Mouse (Mus musculus) right cerebral cortex, postnatal 10 days (tissue): ENCODE measurements around the gene D430042O09Rik.

Experiments
- DNase-seq, 2 experiments: peaks; one replicate each; pipeline ENCODE4 v3.0.0; 2021; ENCODE audit warnings: low spot score in 2 of 2

The D430042O09Rik gene

GRCm38 (mm10) chr7:125812721-125813120, 105.0 kb downstream of the D430042O09Rik start:
- no peak for DNase-seq

DNA sequence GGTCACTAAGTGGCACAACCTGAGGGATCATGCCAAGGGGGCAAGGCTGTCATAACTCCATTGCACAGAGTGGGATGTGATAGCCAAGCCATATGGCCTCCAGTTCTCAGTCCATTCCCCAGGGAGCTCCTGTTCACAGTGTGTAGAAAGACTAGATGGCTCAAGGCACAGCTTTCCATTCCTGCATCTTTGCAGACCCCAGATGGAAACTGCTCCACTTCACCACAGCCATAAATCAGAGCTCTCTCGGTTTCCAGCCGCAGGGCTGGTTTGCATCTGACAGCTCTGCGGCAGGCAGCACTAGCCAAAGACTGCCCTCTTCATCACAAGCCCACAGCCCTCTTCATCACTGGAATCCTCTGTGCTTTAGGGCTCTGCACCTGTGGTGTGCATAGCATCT, 108.0 kb downstream of the D430042O09Rik start:
- DNase-seq = no peak

DNA sequence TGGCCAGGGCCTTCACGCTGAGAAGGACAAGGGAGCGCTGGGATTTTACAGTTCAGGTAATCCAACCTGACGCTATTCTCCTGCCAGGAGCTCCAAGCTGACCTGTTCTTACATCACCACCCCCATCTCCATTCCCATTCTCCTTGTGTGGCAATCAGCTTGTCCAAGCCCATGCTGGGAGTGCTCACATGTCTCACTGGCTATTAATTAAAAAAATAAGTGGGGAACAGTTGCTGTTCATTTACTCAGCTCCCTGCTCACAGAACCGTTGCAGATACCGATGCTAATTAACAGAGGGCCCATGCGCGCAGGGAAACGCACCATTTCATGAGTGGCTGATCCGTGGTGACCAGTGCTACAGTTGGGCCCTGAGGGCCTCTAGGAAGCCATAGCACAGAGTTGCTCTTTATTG, 110.6 kb downstream of the D430042O09Rik start:
- DNase-seq = no peak

DNA sequence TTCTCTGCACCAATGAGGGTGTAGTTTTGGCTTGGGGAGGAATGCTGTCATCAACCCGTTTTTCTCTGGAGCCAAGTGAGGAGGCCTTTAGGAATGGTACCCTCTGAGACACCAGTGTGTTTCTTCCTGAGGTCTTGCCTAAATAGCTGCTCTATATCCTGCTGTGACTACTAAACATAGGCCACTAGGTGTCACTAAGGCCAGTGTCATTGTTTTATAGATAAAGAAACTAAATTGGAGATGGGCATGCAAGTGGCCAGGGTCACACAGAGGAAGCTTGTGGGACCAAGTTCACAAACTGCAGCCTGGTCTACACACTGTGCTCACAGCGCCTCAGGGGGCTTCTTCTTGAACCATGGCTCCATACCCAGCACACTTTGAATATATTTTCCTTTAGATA, 112.5 kb downstream of the D430042O09Rik start:
- DNase-seq = no peak

DNA sequence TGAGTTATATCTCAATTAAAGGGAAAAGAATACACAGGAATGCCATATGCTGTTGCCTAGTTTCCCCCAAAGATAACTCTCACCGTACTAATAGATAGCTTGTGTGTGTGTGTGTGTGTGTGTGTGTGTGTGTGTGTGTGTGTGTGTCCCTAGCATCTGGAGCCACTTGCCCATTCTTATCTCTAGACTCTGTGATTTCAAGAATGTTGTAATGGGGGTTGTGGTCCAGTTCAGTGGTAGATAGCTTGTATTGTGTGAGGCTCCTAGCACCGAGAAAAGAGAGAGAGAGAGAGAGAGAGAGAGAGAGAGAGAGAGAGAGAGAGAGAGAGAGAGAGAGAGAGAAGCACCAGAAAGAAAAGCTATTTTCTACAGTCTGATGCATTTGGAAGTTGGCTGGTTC, 118.7 kb downstream of the D430042O09Rik start:
- DNase-seq = no peak

- no peak for DNase-seq
These were observed 119.2 kb downstream of the D430042O09Rik start for GRCm38 (mm10) chr7:125826887-125827286.

GRCm38 (mm10) chr7:125827420-125827819, 119.7 kb downstream of the D430042O09Rik start:
- DNase-seq = no peak

DNA sequence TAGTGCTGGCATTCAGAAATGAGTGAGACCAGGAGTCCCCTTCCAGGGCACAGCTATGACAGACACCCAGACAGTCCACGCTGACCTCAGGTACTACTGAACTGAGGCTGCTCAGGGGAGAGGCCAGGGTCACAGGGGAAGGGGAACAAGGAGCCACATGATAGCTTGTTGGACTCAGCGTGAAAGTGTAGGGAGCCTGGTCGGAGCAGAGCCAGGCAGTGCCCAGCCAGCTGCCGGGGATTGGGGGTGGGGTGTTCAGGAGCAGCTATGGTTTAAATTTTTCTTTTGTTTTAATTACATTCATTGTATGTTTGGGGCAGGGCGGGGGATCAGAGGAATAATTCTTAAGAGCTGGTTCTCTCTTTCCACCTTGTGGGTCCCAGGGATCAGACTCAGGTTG, 120.9 kb downstream of the D430042O09Rik start:
- DNase-seq = no peak

GRCm38 (mm10) chr7:125829121-125829666, 121.5 kb downstream of the D430042O09Rik start:
- peak in 1 of 2 experiments; percentile 27 for DNase-seq

GRCm38 (mm10) chr7:125832767-125833166, 125.1 kb downstream of the D430042O09Rik start:
- no peak for DNase-seq

GRCm38 (mm10) chr7:125833471-125833870, 125.8 kb downstream of the D430042O09Rik start:
- no peak for DNase-seq

- DNase-seq = no peak
These were observed 130.5 kb downstream of the D430042O09Rik start for GRCm38 (mm10) chr7:125838078-125838742.

DNA sequence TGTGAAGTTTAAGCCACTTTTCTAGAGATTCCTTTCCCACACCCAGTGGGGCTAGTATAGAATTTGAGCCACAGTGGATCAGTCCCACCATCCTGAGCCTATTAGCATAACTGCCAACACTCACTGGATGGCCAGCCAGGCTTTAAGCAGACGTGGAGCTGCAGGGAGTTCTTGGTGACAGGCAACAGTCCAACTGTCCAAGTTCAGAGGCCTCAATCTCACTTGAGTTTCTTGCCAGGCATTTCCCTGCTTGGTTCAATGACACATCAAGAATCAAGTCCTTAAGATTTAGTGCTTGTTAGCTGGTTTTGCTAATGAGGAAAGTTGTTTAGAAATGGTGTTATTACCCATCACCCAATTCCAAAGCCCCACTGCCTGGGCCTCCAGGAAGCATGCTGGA, 137.9 kb downstream of the D430042O09Rik start:
- no peak for DNase-seq

DNA sequence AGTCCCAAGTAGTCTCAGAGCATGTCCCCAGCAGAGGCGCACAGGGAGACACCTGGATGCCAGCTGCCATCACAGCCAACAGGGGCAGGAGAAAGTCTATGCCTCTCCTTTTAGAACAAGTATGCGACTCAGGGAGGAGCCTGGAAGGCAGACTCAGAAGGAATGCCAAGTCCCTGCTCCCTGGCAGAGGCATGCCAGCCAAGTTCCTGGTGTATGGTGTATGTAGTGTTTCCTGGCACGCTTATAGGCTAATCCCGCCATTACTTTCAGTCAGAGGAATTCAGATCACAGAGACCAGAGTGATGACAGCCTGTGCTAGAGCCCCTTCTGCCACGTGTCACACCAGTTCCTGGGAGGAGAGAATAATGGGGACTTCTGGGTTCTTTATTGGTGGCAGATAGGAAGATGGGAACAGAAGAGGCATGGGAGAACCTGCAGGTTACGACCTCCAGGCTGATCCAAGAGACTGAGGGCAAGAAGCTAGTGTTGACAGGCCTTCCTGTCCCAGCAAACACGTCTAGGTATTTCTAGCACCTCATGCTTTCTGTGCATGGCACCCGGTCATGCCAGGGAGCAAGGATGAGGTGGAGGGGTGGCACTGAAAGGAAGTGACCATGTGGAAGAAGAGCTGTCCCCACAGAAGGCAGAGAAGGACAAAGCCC, 139.3 kb downstream of the D430042O09Rik start:
- DNase-seq = peak; percentile 40 to 48

DNA sequence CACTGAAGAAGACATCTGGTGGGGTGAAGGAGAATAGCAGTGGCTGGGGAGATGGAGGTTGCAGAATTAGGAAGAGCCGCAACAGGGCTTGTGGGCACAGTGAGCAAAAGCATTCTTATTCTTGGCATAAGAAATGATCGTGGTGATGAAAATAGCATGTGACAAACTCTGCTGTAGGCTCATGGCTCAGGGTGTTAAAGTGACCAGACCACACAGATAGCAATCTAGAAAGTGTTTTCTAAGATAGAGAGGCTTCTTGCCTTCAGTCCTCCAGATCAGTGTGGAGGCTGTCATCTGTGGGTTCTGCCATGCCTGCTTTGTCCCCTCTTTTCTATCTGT, 139.8 kb downstream of the D430042O09Rik start:
- no peak for DNase-seq

DNA sequence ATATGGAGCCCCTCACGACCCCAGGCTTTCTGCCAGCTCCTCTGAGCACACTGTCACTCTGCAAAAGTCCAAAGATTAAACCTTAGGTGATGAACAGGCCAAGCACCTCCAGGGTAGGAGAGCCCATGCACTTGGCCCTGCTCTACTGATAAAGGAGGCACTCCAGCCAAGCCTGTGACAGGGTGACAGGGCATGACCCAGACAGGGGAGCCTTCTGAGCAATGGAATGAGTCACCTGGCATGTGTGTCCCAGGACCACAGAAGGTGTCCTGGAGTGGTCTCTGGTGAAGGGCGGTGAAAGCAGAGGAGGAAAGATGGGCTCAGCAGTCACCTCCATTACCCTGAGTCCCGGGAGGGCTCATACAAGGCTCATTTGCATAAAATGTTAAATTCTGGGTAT, 151.9 kb downstream of the D430042O09Rik start:
- DNase-seq = no peak

DNA sequence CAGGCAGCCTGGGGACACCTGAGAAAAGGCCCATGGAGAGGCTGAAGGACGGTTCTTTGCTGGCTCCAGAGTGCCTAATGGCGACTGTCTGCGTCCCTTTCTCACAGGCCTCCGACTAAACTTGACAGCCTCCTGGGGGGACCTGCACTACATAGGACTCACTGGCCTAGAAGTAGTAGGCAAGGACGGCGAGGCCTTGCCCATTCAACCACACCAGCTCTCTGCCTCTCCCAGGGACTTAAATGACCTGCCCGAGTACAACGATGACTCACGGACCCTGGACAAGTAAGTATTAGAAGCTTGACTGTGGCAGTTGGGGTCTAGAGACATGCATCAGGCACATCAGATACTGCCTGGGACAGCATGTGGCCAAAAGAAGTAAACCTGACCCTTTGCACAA, 152.7 kb downstream of the D430042O09Rik start:
- DNase-seq = no peak

GRCm38 (mm10) chr7:125864026-125864425, 156.3 kb downstream of the D430042O09Rik start:
- DNase-seq = no peak

GRCm38 (mm10) chr7:125865234-125865633, 157.5 kb downstream of the D430042O09Rik start:
- no peak for DNase-seq

DNA sequence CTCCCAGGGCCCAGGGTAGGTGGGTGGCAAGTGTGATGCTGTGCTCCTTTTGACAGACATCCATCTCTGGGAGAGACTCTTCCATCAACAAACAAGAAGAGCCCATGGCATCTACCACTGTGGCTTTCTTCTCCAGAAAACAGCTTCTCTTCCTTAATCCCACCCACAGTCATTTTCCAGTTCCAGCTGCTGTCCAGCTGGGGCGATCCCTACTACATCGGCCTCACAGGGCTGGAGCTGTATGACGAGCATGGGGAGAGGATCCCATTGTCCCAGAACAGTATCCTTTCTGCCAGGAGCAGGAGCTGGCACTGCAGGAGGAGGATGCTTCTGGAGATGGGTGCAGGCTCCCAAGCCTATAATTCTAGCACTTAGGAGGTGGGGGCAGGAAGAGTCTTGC, 160.9 kb downstream of the D430042O09Rik start:
- DNase-seq = no peak

DNA sequence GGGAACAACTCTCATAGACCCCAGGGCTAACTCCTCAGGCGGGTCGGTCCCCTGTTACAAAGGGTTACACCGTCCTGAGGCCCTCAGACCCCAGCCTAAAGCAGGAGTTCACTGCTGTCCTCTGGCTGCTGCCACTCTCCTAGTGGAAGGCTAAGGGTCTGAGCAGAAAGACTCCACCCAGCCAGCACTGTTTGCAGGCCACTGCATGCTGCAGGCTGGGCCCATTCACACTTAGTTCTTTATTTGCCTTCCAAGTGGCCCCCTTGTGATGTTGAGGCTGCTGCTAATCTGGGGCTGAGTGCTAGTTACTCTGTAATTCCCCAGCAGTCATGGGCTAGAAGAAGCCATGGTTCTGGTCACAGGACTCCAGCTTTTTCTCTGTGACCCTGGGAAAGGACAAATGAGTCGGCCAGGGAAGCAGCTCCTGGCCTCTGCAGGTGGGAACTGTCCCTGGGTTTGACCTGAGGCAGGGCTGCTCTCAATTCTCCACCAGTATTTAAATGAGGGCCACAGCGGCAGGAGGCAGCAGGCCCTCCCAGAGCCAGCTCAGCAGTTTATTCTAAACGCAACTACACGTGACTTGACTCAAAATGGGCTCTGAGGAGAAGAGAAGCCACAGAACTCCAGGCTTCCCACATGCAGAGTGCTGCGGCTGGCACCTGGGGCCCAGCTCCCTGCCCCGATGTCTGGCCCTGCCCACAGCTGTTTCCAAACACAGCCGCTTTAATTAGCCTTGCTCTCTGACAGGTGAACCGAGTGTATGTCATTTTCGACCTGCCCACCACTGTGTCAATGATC, 163.9 kb downstream of the D430042O09Rik start:
- DNase-seq = peak; percentile 49 to 68

DNA sequence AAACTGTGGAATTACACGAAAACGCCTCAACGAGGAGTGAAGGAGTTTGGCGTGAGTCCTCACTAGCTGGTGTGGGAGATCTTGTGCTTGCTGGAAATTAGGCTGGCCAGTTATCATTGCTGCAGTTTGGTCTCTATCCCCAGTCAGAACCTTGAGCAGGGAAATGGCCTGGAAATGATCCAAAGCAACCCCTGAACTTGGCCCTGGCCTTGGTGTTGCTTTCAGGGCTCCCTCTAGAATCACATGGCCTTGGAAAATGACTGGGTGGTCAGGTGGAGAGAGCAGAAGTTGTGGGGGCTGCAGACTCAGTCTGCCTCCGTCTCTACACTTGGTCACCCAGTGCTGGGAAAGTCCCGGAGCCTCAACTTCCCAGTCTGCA, 164.5 kb downstream of the D430042O09Rik start:
- no peak for DNase-seq

DNA sequence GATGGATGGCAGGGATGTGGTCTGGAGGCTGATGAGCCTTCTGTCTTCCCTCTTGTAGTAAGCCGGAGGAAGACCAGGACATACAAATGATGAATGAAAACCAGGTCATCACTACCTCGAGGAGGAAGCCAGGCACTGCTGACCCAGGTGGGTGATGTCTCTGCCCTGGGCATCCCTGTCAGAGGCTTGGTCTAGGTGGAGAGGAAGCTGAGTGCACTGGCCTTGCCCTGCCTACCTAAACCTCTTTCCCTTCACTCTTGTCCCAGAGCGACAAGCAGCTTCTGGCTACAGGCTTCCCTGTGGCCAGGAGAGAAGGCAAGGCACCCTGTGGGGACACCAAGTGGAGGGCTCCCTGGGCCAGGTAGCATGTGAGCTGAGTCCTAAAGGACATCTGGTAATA, 165.2 kb downstream of the D430042O09Rik start:
- no peak for DNase-seq
